Mouse (Mus musculus): ENCODE results near the gene Ndufs1. TPM values are rescaled to one million over a fixed set of nuclear protein-coding genes. Genes with fewer than 3 reads are reported as not detected.
A peak's percentile ranks its signal among the peaks of the same experiment; 100 is the strongest.
"Not testable (repeated sequence)": the region's sequence is repeated elsewhere in the genome, so short reads cannot be mapped to it uniquely, and the experiment has no call there.

Gene Ndufs1
- total and polyA plus RNA-seq, 3 experiments, result 85.7 to 302 (median 176) TPM

GRCm38 (mm10) chr1:63180122-63180521 lies 3.5 kb upstream of the Ndufs1 start:
- Histone ChIP-seq H3K9me3 (replicated peaks) (no peaks in the 10 kb centered on the region), H3K4me3 (ENCODE audit: low read depth, low read length) (no peak overlapping the region; the same call in 1 of the 2 replicates), H3K27me3 (ENCODE audit: insufficient read depth, low read length) (no peaks in the 10 kb centered on the region), H3K36me3 (replicated peaks) (peaks cover 53% of the 10 kb centered on the region), H3K4me1 (ENCODE audit: insufficient read depth, low read depth, low read length) (peaks cover 44% of the 10 kb centered on the region)
- TF ChIP-seq CTCF (IDR thresholded peaks at IDR 0.05; ENCODE audit: low read depth, low read length), result no peak
- TF ChIP-seq TAL1 (conservative IDR thresholded peaks at IDR 0.05; ENCODE audit: low read depth, low read length), result no peak
- no peak for TF ChIP-seq GATA1 (IDR thresholded peaks at IDR 0.05; ENCODE audit: borderline replicate concordance, low read length)
- DNase-seq (ENCODE audit: low spot score), result no peak
- ATAC-seq (ENCODE audit: extremely low read depth, insufficient number of reproducible peaks, low FRiP score, poor library complexity, severe bottlenecking), result no peak

- Histone ChIP-seq H3K9me3 (replicated peaks) (no peaks in the 10 kb centered on the region), H3K4me1 (ENCODE audit: insufficient read depth, low read depth, low read length) (peaks cover 54% of the 10 kb centered on the region), H3K4me3 (ENCODE audit: low read depth, low read length) (peak overlapping the region; percentile 93), H3K27me3 (ENCODE audit: insufficient read depth, low read length) (no peaks in the 10 kb centered on the region), H3K36me3 (replicated peaks) (peaks cover 60% of the 10 kb centered on the region)
- no peak for ATAC-seq (ENCODE audit: extremely low read depth, insufficient number of reproducible peaks, low FRiP score, poor library complexity, severe bottlenecking)
- TF ChIP-seq TAL1 (conservative IDR thresholded peaks at IDR 0.05; ENCODE audit: low read depth, low read length) (no peak), GATA2 (IDR thresholded peaks at IDR 0.05; ENCODE audit: borderline replicate concordance, low read depth, low read length) (no peak), POLR2AphosphoS5 (IDR thresholded peaks at IDR 0.05; ENCODE audit: insufficient replicate concordance, low read depth, low read length) (no peak), CTCF (IDR thresholded peaks at IDR 0.05; ENCODE audit: low read depth, low read length) (no peak), GATA1 (IDR thresholded peaks at IDR 0.05; ENCODE audit: borderline replicate concordance, low read length) (no peak)
- DNase-seq (ENCODE audit: low spot score), result no peak
Observed at GRCm38 (mm10) chr1:63178308-63178707, 1.7 kb upstream of the Ndufs1 start.

GRCm38 (mm10) chr1:63176259-63176603 lies 402 bp downstream of the Ndufs1 start:
- Histone ChIP-seq H3K27me3 (ENCODE audit: insufficient read depth, low read length) (no peaks in the 10 kb centered on the region), H3K4me3 (ENCODE audit: low read depth, low read length) (peak overlapping the region; percentile 93), H3K36me3 (replicated peaks) (peaks cover 60% of the 10 kb centered on the region), H3K4me1 (ENCODE audit: insufficient read depth, low read depth, low read length) (peaks cover 53% of the 10 kb centered on the region), H3K9me3 (replicated peaks) (no peaks in the 10 kb centered on the region)
- ATAC-seq (ENCODE audit: extremely low read depth, insufficient number of reproducible peaks, low FRiP score, poor library complexity, severe bottlenecking) (no peak), DNase-seq (ENCODE audit: low spot score) (peak; percentile 55)
- TF ChIP-seq GATA2 (IDR thresholded peaks at IDR 0.05; ENCODE audit: borderline replicate concordance, low read depth, low read length), result no peak
- no peak for TF ChIP-seq GATA1 (IDR thresholded peaks at IDR 0.05; ENCODE audit: borderline replicate concordance, low read length)
- TF ChIP-seq POLR2AphosphoS5 (IDR thresholded peaks at IDR 0.05; ENCODE audit: insufficient replicate concordance, low read depth, low read length), result no peak
- TF ChIP-seq CTCF (IDR thresholded peaks at IDR 0.05; ENCODE audit: low read depth, low read length), result no peak
- no peak for TF ChIP-seq TAL1 (conservative IDR thresholded peaks at IDR 0.05; ENCODE audit: low read depth, low read length)

DNA sequence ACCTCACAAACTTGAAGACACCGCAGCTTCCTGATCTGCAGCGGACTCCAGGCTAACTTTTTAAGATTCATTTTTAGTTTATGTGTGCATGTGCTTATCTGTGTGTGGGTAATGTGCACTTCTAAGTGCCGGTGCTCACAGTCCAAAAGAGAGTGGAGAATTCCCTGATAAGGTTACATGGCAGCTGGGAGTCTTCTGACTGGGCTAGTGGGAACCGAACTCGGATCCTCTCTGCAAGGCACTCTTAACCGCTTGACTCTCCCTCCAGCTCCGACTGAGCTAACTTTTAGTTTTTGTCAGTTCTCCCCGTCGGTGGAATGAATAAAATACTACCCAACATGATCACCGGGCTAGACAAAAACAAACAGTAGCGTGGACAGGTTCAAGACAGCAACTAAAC lies 780 bp downstream of the Ndufs1 start:
- H3K4me1 ChIP-seq (ENCODE audit: insufficient read depth, low read depth, low read length), result peaks cover 51% of the 10 kb centered on the region
- no peak for ATAC-seq (ENCODE audit: extremely low read depth, insufficient number of reproducible peaks, low FRiP score, poor library complexity, severe bottlenecking)
- TF ChIP-seq POLR2AphosphoS5 (IDR thresholded peaks at IDR 0.05; ENCODE audit: insufficient replicate concordance, low read depth, low read length) (no peak), GATA2 (IDR thresholded peaks at IDR 0.05; ENCODE audit: borderline replicate concordance, low read depth, low read length) (no peak), CTCF (IDR thresholded peaks at IDR 0.05; ENCODE audit: low read depth, low read length) (no peak), GATA1 (IDR thresholded peaks at IDR 0.05; ENCODE audit: borderline replicate concordance, low read length) (no peak), TAL1 (conservative IDR thresholded peaks at IDR 0.05; ENCODE audit: low read depth, low read length) (no peak)
- no peak for DNase-seq (ENCODE audit: low spot score)
- H3K36me3 ChIP-seq (replicated peaks), result peaks cover 62% of the 10 kb centered on the region
- no peaks in the 10 kb centered on the region for H3K9me3 ChIP-seq (replicated peaks)
- H3K4me3 ChIP-seq (ENCODE audit: low read depth, low read length), result peak overlapping the region; percentile 93
- H3K27me3 ChIP-seq (ENCODE audit: insufficient read depth, low read length), result no peaks in the 10 kb centered on the region

- Histone ChIP-seq H3K9me3 (replicated peaks) (no peaks in the 10 kb centered on the region), H3K4me1 (ENCODE audit: insufficient read depth, low read depth, low read length) (peaks cover 6% of the 10 kb centered on the region; the same call in 1 of the 2 replicates), H3K36me3 (replicated peaks) (peaks cover 88% of the 10 kb centered on the region), H3K4me3 (ENCODE audit: low read depth, low read length) (no peak overlapping the region), H3K27me3 (ENCODE audit: insufficient read depth, low read length) (no peaks in the 10 kb centered on the region)
- no peak for DNase-seq (ENCODE audit: low spot score)
- TF ChIP-seq TAL1 (conservative IDR thresholded peaks at IDR 0.05; ENCODE audit: low read depth, low read length), result no peak
- TF ChIP-seq POLR2AphosphoS5 (IDR thresholded peaks at IDR 0.05; ENCODE audit: insufficient replicate concordance, low read depth, low read length), result no peak
- ATAC-seq (ENCODE audit: extremely low read depth, insufficient number of reproducible peaks, low FRiP score, poor library complexity, severe bottlenecking), result peak; percentile 40
Observed at GRCm38 (mm10) chr1:63168638-63169037, 8.0 kb downstream of the Ndufs1 start.

GRCm38 (mm10) chr1:63140231-63140630 lies 36.4 kb downstream of the Ndufs1 start:
- no peaks in the 10 kb centered on the region for H3K9me3 ChIP-seq (replicated peaks)
- H3K4me1 ChIP-seq (ENCODE audit: insufficient read depth, low read depth, low read length), result 0 out of 2 replicates have a peak, but pooled peaks cover 3% of the 10 kb centered on the region
- no peak for ATAC-seq (ENCODE audit: extremely low read depth, insufficient number of reproducible peaks, low FRiP score, poor library complexity, severe bottlenecking)
- no peak for TF ChIP-seq CTCF (IDR thresholded peaks at IDR 0.05; ENCODE audit: low read depth, low read length)
- TF ChIP-seq GATA1 (IDR thresholded peaks at IDR 0.05; ENCODE audit: borderline replicate concordance, low read length), result no peak
- no peak for TF ChIP-seq POLR2AphosphoS5 (IDR thresholded peaks at IDR 0.05; ENCODE audit: insufficient replicate concordance, low read depth, low read length)
- TF ChIP-seq TAL1 (conservative IDR thresholded peaks at IDR 0.05; ENCODE audit: low read depth, low read length), result no peak
- no peaks in the 10 kb centered on the region for H3K27me3 ChIP-seq (ENCODE audit: insufficient read depth, low read length)
- no peak for DNase-seq (ENCODE audit: low spot score)
- no peak overlapping the region for H3K4me3 ChIP-seq (ENCODE audit: low read depth, low read length)
- peaks cover 67% of the 10 kb centered on the region for H3K36me3 ChIP-seq (replicated peaks)

- not testable (repeated sequence) for H3K9me3 ChIP-seq (replicated peaks); H3K27me3 ChIP-seq (ENCODE audit: insufficient read depth, low read length); DNase-seq (ENCODE audit: low spot score); H3K4me1 ChIP-seq (ENCODE audit: insufficient read depth, low read depth, low read length); ATAC-seq (ENCODE audit: extremely low read depth, insufficient number of reproducible peaks, low FRiP score, poor library complexity, severe bottlenecking); H3K4me3 ChIP-seq (ENCODE audit: low read depth, low read length)
- peaks cover 50% of the 10 kb centered on the region for H3K36me3 ChIP-seq (replicated peaks)
Observed at GRCm38 (mm10) chr1:63138586-63138985, 38.0 kb downstream of the Ndufs1 start.
